Mouse (Mus musculus) forebrain, embryonic 13.5 days (tissue): ENCODE measurements around the gene Ubiad1. TPM values are rescaled to one million over a fixed set of nuclear protein-coding genes. Genes with fewer than 3 reads are reported as not detected.

Experiments used
- ATAC-seq: fragments of 200-750 bp; cut with Nextera tagmentation; 2 replicates; pipeline ENCODE4 v1.8.0; 2017
- H3K27ac ChIP-seq: fragments of 300-500 bp; sonication (generic); 2 replicates; pipeline ENCODE4 v1.5.1; 2015; ENCODE audit warnings: inconsistent platforms, mild to moderate bottlenecking, moderate library complexity
- H3K27me3 ChIP-seq: fragments of 300-500 bp; sonication (generic); 2 replicates; pipeline ENCODE4 v1.6.1; 2015; ENCODE audit warnings: mild to moderate bottlenecking, inconsistent platforms
- H3K36me3 ChIP-seq: fragments of 300-500 bp; sonication (generic); 2 replicates; pipeline ENCODE4 v1.6.1; 2015; ENCODE audit warnings: mild to moderate bottlenecking, inconsistent platforms; ENCODE audit not compliant: poor library complexity, severe bottlenecking
- H3K4me1 ChIP-seq: fragments of 300-500 bp; sonication (generic); 2 replicates; pipeline ENCODE4 v1.6.1; 2015; ENCODE audit warnings: inconsistent platforms
- H3K4me2 ChIP-seq: fragments of 300-500 bp; sonication (generic); 2 replicates; pipeline ENCODE4 v1.6.1; 2015; ENCODE audit warnings: inconsistent platforms, mild to moderate bottlenecking, moderate library complexity
- H3K4me3 ChIP-seq: fragments of 300-500 bp; sonication (generic); 2 replicates; pipeline ENCODE4 v1.5.1; 2015; ENCODE audit warnings: mild to moderate bottlenecking, inconsistent platforms
- H3K9ac ChIP-seq: fragments of 300-500 bp; sonication (generic); 2 replicates; pipeline ENCODE4 v1.6.1; 2015; ENCODE audit warnings: mild to moderate bottlenecking, inconsistent platforms
- H3K9me3 ChIP-seq: fragments of 300-500 bp; sonication (generic); replicated peaks from 2 replicates; pipeline ENCODE4 v1.6.1; 2016; ENCODE audit warnings: inconsistent platforms
- WGBS: fragments of 180-500 bp; shearing (Covaris S2); methylation state at CpG from one replicate; pipeline ENCODE4 v1.1.7; 2015; 5-methylcytosine and 5-hydroxymethylcytosine counted together
- polyA plus RNA-seq: library from polyadenylated mRNA; unstranded; fragments of >200 nt; fragmentation: Nextera tagmentation; extraction: Ambion mirVana; gene quantifications from 2 replicates; pipeline ENCODE4 v1.2.1, GENCODE M21; 2015

Ubiad1 gene
- polyA plus RNA-seq, 1 experiment from 2014 or later, result 17.3 TPM

DNA sequence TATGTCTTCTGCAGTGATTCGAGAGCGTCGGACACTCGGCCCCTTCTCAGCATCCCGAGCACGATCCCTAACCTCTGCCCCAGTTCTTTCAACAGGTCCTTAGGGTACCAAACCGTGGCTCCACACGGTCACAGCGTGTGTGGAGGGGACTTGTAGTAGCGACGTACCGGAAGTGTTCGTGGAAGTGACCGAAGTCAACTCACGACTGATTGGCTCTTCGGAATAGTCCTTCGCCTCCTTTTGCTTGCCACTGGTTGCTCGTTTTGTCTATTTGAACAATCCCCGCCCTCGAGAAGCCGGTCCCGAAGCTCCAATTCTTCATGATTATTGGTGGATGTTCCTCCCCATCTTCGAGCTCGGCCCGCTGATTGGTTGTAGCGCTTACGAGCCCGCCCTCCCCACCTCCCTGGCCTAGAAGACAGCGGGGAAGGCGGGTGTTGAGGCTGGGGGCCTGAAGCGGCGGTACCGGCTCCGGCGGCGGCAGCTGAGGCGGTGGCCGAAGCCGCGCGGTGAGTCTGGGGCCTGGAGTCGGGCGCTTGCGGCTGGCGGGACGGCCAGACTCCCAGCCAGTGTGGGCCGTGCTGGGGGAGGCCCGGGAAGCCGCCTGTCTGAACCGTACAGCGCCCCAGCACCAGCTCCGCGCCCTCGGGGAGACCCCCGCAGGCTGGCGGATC is 3.7 kb upstream of the Ubiad1 start, which contains the start of gene Mtor:
Gene Mtor (plus strand): TSS at position 433 of the 674 bp plus-strand sequence.
- Histone ChIP-seq H3K9me3 (no peaks in the 10 kb centered on the region), H3K27ac (peak within 1 kb of the TSS; percentile 82), H3K27me3 (no peaks in the 10 kb centered on the region), H3K4me1 (peaks cover 35% of the 10 kb centered on the region), H3K4me3 (peak within 1 kb of the TSS; percentile 83), H3K36me3 (peaks cover 13% of the 10 kb centered on the region), H3K4me2 (peak within 1 kb of the TSS; percentile 86), H3K9ac (peak within 1 kb of the TSS; percentile 91)
- ATAC-seq, result peak; percentile 98
- WGBS, result under 1% methylated on average over 51 of the region's 56 CpGs

DNA sequence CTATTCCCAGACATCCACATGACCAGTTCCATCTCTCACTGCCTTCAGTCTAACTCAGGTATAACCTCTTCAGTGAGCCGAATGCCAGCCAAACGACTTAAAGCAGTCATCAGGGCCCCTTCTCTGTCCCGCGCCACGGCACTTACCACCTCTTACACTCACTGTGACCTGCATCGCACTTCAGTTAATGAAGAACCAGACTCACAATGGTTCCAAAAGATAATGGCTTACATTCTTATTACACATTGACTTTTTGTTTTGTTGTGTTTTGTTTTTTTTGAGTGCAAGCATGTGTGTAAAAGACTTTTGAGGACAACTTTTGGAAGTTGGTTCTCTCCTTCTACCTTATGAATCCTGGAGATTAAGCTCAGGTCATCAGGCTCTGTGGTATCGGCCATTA is 2.0 kb downstream of the Ubiad1 start:
- H3K4me1 ChIP-seq, result peaks cover 18% of the 10 kb centered on the region
- H3K9ac ChIP-seq, result no peak overlapping the region
- no peak for ATAC-seq
- H3K36me3 ChIP-seq, result peaks cover 5% of the 10 kb centered on the region
- no peaks in the 10 kb centered on the region for H3K9me3 ChIP-seq
- 89% methylated on average over 7 of the region's 7 CpGs for WGBS
- no peak overlapping the region for H3K27ac ChIP-seq
- H3K4me3 ChIP-seq, result no peak overlapping the region
- no peak overlapping the region for H3K4me2 ChIP-seq
- H3K27me3 ChIP-seq, result no peaks in the 10 kb centered on the region

DNA sequence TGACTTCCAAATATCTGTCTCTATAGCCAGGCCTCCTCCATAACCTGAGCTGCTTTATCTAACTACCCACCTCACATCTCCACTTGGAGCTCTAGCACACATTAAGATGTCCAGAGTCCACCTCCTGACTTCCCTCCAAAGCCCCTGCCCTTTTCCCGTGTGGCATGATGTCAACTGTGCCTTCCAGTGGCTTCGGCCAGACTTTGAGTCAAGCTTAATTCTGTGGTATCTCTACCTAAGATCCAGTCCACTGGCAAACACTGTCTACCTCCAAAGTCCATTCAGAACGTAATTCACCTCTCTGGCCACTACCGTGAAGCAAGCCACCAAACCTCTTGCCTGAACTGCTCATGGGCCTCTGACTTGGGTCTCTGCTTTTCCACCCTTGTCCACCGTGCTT is 2.6 kb downstream of the Ubiad1 start:
- H3K4me3 ChIP-seq, result no peak overlapping the region
- peaks cover 16% of the 10 kb centered on the region for H3K4me1 ChIP-seq
- 94% methylated on average over 5 of the region's 5 CpGs for WGBS
- no peak for ATAC-seq
- H3K9ac ChIP-seq, result no peak overlapping the region
- H3K36me3 ChIP-seq, result peaks cover 5% of the 10 kb centered on the region
- H3K9me3 ChIP-seq, result no peaks in the 10 kb centered on the region
- no peak overlapping the region for H3K27ac ChIP-seq
- no peak overlapping the region for H3K4me2 ChIP-seq
- H3K27me3 ChIP-seq, result no peaks in the 10 kb centered on the region

DNA sequence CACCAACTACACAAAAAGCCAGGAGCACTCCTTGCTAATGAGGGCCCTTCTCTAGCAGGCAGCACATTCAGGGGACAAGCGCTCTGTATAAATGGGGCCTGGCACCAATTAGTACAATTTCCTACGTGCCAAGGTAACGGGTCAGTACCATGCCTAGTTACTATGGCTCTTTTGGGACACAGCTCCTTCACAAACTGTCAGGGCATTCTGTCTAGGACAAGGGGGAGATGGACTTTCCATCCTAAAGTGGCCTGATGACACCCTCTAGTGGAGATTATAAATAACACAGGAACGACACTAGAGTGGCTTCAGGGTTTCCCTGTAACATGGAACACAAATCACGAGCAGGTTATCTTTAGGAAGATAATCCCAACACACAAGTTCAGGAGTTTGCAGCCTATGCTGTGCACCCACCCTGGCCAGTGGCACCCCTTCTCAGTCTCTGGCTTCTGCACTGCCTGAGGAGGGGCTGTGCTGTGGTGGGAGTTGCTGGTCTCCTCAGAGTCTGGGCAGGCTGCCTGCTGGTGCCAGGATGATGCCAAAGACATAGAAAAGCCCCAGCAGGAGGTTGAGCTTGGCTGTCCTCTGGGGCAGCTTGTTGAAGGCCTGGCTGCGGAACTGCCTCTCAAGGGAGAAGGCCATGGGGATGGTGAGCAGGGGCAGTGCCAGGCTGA is 8.8 kb downstream of the Ubiad1 start:
- no peak overlapping the region for H3K9ac ChIP-seq
- WGBS, result 61% methylated on average over 6 of the region's 6 CpGs
- no peak overlapping the region for H3K4me2 ChIP-seq
- no peak overlapping the region for H3K4me3 ChIP-seq
- H3K27me3 ChIP-seq, result no peaks in the 10 kb centered on the region
- H3K9me3 ChIP-seq, result no peaks in the 10 kb centered on the region
- H3K27ac ChIP-seq, result 0 out of 2 replicates have a peak overlapping the region, but pooled peaks have one; percentile 33
- peaks cover 23% of the 10 kb centered on the region for H3K36me3 ChIP-seq
- peaks cover 7% of the 10 kb centered on the region; the same call in 1 of the 2 replicates for H3K4me1 ChIP-seq
- ATAC-seq, result peak; percentile 53

DNA sequence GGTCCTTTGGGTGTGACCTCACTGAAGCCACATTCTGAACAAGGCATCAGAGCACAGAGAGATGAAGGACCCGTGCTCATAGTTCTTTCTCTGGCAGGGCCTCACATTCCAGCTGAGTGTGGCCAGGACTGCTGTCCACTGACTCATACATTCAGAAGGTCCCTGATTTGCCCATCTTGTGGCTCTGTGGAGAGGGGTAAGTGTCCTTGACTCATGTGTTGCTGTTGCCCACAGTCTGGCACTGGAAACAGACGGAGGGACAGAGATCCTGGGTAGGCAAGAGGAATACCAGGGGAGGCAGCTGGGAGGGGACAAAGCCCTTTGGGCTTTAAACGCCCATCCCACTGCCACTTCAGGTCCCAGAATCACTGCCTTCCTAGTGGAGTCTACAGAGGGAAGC is 9.5 kb downstream of the Ubiad1 start:
- H3K9ac ChIP-seq, result no peak overlapping the region
- peaks cover 21% of the 10 kb centered on the region; the same call in 1 of the 2 replicates for H3K36me3 ChIP-seq
- H3K9me3 ChIP-seq, result no peaks in the 10 kb centered on the region
- H3K4me1 ChIP-seq, result peaks cover 7% of the 10 kb centered on the region; the same call in 1 of the 2 replicates
- no peak for ATAC-seq
- H3K27ac ChIP-seq, result 0 out of 2 replicates have a peak overlapping the region, but pooled peaks have one; percentile 33
- no peaks in the 10 kb centered on the region for H3K27me3 ChIP-seq
- H3K4me3 ChIP-seq, result no peak overlapping the region
- WGBS, result 82% methylated on average over 3 of the region's 3 CpGs
- H3K4me2 ChIP-seq, result no peak overlapping the region

DNA sequence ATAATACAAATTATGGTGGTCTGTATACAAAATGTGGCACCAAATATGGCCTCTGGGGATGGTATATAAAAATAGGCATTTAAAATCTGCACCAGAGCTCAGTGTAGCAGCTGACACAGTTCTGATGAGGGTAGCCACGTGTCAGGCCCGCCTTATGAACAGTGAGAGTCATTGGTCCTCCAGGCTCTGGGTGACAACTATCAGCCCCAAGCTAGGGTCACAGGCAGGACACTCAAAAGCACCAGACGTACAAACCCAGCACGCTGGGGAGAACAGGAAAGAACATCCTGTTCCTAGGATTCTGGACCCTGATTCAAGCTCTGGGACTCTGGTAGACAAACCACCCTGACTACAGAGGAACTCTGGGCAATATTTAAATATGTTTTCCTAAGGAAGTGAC is 10.0 kb downstream of the Ubiad1 start:
- no peak overlapping the region for H3K4me2 ChIP-seq
- H3K27ac ChIP-seq, result no peak overlapping the region
- H3K9me3 ChIP-seq, result no peaks in the 10 kb centered on the region
- no peaks in the 10 kb centered on the region for H3K27me3 ChIP-seq
- H3K4me1 ChIP-seq, result peaks cover 7% of the 10 kb centered on the region; the same call in 1 of the 2 replicates
- 90% methylated on average over 4 of the region's 4 CpGs for WGBS
- no peak overlapping the region for H3K9ac ChIP-seq
- peaks cover 19% of the 10 kb centered on the region; the same call in 1 of the 2 replicates for H3K36me3 ChIP-seq
- H3K4me3 ChIP-seq, result no peak overlapping the region
- ATAC-seq, result no peak

DNA sequence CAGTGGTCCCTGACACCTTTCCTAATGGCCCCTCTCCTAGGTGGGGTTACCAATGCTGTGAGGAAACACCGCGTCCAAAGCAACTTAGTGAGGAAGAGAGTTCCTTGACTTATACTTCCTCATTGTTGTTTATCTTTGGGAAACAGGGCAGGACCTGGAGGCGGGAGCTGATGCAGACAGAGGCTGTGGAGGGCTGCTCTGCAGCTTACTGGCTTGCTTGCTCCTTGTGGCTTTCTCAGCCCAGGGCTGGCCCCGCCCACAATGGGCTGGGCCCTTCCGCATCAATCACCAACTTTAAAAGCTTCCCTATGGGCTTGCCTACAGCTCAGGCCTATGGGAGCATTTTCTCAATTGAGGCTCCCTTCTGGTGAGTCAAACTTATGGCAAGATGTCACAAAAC is 10.8 kb downstream of the Ubiad1 start:
- Histone ChIP-seq H3K4me1 (peaks cover 7% of the 10 kb centered on the region; the same call in 1 of the 2 replicates), H3K27me3 (no peaks in the 10 kb centered on the region), H3K4me2 (no peak overlapping the region), H3K9ac (no peak overlapping the region), H3K4me3 (no peak overlapping the region), H3K36me3 (peaks cover 19% of the 10 kb centered on the region; the same call in 1 of the 2 replicates), H3K9me3 (no peaks in the 10 kb centered on the region), H3K27ac (no peak overlapping the region)
- 73% methylated on average over 5 of the region's 5 CpGs for WGBS
- ATAC-seq, result no peak

DNA sequence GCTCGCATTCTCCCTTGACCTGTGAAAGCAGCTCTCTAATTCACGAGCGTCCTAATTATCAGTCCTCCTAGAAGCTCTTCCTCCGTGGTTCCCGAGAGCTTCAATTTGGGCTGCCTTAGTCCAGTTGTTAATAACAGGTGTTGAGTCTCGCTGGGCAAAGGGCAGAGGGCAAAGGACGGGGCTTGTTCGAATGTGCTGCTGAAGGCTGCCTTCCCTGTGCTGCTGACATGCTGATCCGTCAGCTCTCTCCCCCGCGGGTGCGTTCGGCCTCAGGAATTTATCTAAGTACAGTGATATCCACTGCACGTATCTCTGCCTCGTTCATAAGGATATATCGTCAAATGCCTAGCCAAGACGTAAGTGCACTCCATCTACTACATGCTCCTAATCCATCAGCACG is 11.2 kb downstream of the Ubiad1 start:
- no peak for ATAC-seq
- H3K36me3 ChIP-seq, result peaks cover 19% of the 10 kb centered on the region; the same call in 1 of the 2 replicates
- no peaks in the 10 kb centered on the region for H3K27me3 ChIP-seq
- no peak overlapping the region for H3K4me2 ChIP-seq
- H3K4me3 ChIP-seq, result no peak overlapping the region
- peaks cover 7% of the 10 kb centered on the region; the same call in 1 of the 2 replicates for H3K4me1 ChIP-seq
- no peak overlapping the region for H3K27ac ChIP-seq
- H3K9me3 ChIP-seq, result no peaks in the 10 kb centered on the region
- H3K9ac ChIP-seq, result no peak overlapping the region
- 84% methylated on average over 18 of the region's 18 CpGs for WGBS

DNA sequence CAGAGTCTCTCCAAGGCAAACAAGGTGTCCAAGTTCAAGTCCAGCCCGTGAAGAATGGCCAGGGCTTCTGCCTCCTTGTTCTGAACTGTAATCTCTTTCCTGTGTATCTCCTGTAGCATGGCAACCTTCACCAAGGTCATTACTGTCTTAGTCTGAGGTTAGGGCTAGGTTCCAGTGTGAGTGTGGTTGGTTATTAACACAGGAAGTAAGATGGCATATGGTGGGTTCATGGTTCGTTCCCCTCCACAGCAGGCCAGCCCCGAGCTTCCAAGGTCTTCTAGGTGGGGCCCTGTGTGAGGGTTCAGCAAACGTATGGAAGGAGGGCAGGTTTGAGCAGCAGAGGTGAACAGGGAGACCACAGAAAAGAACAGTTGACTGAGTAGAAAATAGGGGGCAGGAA is 12.1 kb downstream of the Ubiad1 start:
- 88% methylated on average over 4 of the region's 4 CpGs for WGBS
- Histone ChIP-seq H3K27me3 (no peaks in the 10 kb centered on the region), H3K27ac (no peak overlapping the region), H3K36me3 (peaks cover 19% of the 10 kb centered on the region; the same call in 1 of the 2 replicates), H3K9ac (no peak overlapping the region), H3K4me2 (no peak overlapping the region), H3K4me3 (no peak overlapping the region), H3K9me3 (no peaks in the 10 kb centered on the region), H3K4me1 (peaks cover 7% of the 10 kb centered on the region; the same call in 1 of the 2 replicates)
- ATAC-seq, result no peak

DNA sequence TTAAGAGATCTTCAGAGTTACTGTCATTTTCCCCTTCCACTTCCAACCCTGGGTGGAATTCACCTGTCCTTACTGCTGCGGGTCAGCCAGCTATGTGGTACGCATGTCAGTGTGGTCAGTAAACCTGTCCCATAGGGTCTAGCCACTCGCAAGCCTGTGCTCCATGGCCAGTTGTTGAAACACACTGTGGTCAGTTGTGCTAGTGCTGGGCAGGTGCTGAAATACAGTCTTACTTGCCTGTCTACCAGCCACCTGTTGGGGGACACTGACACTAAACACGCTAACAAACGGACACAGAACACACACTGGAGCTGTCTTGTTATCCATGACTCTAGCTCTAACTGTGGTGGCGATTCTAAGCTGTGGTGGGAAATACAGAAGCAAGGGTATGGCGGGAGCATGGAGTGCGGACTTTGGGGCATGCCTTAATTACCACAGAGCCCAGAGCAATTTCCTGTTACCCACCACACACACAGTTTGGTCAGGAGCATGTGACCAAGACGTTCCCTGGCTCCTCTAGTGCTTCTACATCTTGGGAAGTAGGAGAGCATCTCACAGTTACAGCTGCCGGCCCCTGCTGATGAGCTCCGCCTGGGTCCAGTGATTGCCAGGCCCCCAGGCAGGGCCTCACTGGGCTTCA is 13.6 kb downstream of the Ubiad1 start:
- Histone ChIP-seq H3K9me3 (no peaks in the 10 kb centered on the region), H3K4me2 (no peak overlapping the region), H3K27me3 (no peaks in the 10 kb centered on the region), H3K4me1 (peaks cover 2% of the 10 kb centered on the region; the same call in 1 of the 2 replicates), H3K27ac (no peak overlapping the region), H3K4me3 (no peak overlapping the region), H3K9ac (no peak overlapping the region), H3K36me3 (peaks cover 19% of the 10 kb centered on the region; the same call in 1 of the 2 replicates)
- 90% methylated on average over 11 of the region's 11 CpGs for WGBS
- no peak for ATAC-seq

DNA sequence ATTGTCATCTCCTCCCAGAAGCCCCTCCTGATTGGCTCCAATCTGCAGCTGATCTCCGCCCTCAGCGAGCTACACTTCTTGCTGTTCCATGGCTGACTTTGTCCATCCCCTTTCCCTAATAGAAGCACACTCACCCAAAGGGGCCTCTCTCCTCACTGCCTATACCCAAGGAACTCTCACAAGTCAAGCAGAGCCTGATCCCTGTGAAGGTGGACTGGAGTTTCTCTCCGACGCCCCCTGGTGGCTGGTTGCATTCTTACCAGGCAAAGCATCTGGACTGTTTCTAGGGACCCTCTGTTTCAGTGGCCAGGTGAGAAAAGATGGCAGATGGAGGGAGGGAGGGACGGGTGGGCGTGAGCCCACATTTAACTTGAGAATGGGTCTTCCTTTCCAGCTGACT is 14.9 kb downstream of the Ubiad1 start:
- ATAC-seq, result peak; percentile 57
- WGBS, result 10% methylated on average over 6 of the region's 6 CpGs

DNA sequence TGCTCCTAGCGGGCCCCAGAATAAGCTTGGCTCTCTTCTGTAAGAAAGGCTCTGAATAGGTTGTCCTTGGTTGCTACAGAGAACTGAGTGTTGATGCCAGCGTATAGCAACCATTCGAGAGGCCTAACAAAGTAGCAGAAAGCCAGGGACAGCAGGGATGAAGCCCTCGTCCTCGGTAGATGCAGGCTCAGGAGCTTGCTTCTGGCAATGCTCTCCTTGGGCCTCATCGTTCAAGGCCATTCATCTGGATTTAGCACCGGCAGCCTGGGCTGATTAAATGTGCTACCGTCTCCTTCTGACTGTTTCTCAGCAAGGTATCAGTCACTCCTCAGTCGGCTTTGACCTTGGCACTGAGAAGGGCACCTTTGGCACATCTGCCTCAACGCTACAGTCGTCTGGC is 15.4 kb downstream of the Ubiad1 start:
- no peaks in the 10 kb centered on the region; the same call in 1 of the 2 replicates for H3K4me1 ChIP-seq
- H3K27me3 ChIP-seq, result no peaks in the 10 kb centered on the region
- H3K9me3 ChIP-seq, result no peaks in the 10 kb centered on the region
- H3K36me3 ChIP-seq, result peaks cover 15% of the 10 kb centered on the region; the same call in 1 of the 2 replicates
- WGBS, result 81% methylated on average over 11 of the region's 11 CpGs
- H3K27ac ChIP-seq, result no peak overlapping the region
- H3K9ac ChIP-seq, result no peak overlapping the region
- no peak overlapping the region for H3K4me2 ChIP-seq
- H3K4me3 ChIP-seq, result no peak overlapping the region
- ATAC-seq, result no peak

More for the DNA sequence above, 14.9 kb downstream of the Ubiad1 start:
- no peak overlapping the region for H3K27ac ChIP-seq
- peaks cover 15% of the 10 kb centered on the region; the same call in 1 of the 2 replicates for H3K36me3 ChIP-seq
- H3K27me3 ChIP-seq, result no peaks in the 10 kb centered on the region
- no peak overlapping the region for H3K9ac ChIP-seq
- no peak overlapping the region for H3K4me3 ChIP-seq
- H3K4me1 ChIP-seq, result no peaks in the 10 kb centered on the region; the same call in 1 of the 2 replicates
- no peak overlapping the region for H3K4me2 ChIP-seq
- no peaks in the 10 kb centered on the region for H3K9me3 ChIP-seq
